Mouse (Mus musculus): ENCODE measurements around the gene Evi5l.
"Not testable (repeated sequence)": the region's sequence is repeated elsewhere in the genome, so short reads cannot be mapped to it uniquely, and the experiment has no call there.

The Evi5l gene

DNA sequence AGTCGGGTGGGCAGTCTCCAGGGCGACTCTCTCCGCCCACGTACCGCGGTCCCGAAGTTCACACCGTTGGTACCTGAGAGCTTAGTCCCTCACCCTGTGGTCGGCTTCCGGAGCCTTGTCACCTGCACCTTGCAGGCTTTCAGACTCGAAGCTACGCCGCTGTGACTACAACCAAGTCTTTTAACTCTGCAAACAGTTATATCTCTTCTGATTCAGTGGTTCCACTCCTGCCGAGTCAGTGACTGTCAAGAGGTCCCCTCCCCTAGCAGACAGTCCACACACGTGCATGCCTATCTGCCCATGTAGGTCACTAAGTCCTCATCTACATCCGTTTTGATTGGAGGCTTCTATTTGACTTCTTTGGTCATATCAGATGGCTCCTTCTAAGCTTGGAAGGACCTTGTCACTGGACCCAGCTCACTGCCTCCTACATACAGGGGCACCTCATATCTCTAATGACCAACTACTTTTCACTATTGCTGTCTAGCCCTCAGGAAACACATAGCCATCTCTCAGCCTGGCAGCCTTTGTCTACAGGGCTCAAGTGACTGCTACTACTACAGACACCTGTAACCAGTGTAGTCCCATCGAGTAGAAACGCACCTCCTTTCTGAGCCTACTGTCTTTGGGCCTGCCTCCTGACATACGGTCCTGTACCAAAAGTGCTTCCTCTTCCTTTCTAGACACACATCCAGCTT is 73.0 kb downstream of the Evi5l start:
- no peak for DNase-seq (ENCODE audit: low read depth, low spot score)

GRCm38 (mm10) chr8:4245061-4245460 is 78.7 kb downstream of the Evi5l start:
- no peak for DNase-seq (ENCODE audit: low read depth, low spot score)

DNA sequence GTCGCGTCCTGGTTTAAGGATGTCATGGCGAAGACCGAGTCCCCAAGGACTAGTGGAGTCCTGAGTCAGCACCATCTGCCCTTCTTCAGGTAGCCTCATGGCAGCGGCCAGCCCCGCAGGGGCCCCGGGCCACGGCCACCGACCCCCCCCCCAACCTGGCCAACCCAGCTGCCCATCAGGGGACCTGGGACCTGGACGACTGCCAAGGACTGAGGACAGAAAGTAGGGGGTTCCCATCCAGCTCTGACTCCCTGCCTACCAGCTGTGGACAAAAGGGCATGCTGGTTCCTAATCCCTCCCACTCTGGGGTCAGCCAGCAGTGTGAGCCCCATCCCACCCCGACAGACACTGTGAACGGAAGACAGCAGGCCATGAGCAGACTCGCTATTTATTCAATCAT is 79.4 kb downstream of the Evi5l start:
- DNase-seq (ENCODE audit: low read depth, low spot score) = no peak

DNA sequence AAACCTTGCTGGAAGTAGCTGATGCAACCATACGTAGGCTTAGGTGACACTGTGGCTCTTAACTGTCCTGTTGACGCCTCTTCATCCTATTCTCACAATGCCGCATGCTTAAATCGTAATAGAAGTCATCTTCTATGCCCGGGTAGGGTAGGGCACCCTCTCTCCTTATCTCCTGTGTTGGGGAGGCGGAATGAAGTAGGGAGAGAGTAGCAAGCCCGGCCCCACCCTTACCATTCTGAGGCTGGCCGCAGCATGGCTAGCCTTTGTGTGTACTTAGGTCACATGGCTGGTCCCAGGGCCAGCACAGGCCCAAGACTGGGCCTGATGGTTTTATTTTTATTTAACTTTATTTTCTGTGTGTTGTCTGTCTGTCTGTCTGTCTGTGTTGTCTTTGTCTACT is 80.9 kb downstream of the Evi5l start:
- no peak for DNase-seq (ENCODE audit: low read depth, low spot score)

DNA sequence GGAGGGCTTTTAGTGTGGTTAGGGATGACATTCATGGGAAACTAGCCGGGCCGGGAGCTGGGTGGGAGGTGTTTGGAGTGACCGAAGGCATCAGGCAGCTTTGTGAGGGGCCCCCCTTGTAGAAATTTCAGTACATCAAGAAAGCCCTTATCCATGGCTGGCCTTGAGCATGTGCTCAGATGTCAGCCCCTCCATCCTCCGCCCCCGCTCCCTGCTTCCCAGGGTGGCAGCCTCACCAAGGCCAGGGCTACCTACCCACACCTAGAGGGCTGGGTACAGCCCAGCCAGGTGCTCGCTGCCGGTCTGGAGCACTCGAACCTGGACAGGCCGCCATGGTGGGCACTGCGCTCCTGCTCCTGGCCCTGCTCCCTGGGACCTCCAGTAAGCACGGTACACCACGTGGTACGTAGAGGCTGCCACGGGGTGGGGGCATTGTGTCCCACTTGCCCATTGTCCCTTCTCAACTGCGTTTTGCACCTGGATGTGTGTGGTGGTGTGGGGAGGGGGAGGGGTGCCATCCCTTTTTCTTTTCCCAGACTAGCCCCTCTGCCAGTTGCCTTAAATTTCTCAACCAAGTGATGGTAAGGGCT is 81.7 kb downstream of the Evi5l start, which contains the start of gene Tgfbr3l:
Tgfbr3l (plus strand) TSS at position 264 of the 590 bp plus-strand sequence.
- DNase-seq (ENCODE audit: low read depth, low spot score) = no peak

DNA sequence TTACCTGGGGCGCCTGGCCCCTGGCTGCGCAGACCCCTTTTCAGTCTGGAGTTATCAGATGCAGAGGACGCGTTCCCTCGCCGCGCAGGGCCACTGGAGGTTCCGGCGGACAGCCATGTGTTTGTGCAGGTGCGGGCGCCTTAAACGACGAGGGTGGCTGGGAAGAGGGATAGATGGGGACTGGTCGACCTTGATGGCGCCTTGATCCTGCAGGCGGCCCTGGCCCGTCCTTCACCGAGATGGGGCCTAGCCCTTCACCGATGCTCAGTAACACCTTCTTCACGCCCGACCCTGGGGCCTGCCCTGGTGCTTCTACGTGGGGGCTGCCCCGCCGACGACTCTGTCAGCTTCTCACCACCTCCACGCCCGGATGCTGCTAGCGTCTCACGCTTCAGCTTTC is 82.8 kb downstream of the Evi5l start:
- DNase-seq (ENCODE audit: low read depth, low spot score) = no peak

DNA sequence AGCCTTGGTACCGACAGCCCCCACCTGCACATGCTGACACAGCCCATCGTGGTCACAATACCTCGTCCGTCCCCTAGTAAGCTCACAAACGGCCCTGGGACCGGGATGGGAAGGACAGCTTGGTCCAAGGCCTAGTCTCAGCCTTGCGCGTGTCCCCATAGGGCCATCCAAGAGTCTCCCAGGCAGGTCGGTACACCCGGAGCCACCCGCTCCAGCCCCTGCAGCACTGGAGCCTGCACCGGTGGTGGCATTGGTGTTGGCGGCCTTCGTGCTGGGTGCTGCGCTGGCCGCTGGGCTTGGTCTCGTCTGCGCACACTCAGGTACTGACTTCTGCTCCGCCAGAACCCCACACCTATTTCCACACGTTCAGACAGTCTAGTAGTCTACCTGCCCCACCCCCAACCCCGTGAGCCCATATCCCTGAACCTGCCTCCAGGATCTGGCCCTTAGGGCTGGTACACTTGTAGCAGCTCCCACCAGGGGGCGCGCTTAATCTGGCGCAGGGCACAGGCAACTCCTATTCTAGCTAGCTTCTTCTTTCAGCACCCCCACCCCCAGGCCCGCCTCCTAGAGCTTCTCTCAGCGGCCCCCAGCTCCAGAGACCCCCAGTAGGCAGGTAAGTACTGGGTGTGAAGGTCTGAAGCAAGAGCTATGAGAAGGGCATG is 84.1 kb downstream of the Evi5l start:
- DNase-seq (ENCODE audit: low read depth, low spot score) = peak; percentile 71

GRCm38 (mm10) chr8:4252116-4252760 is 85.9 kb downstream of the Evi5l start:
- DNase-seq (ENCODE audit: low read depth, low spot score) = no peak

GRCm38 (mm10) chr8:4252934-4253841 is 86.8 kb downstream of the Evi5l start, which contains the start of gene Snapc2:
TSS of gene Snapc2 (plus strand) at chr8:4253080.
- DNase-seq (ENCODE audit: low read depth, low spot score) = peak; percentile 88

DNA sequence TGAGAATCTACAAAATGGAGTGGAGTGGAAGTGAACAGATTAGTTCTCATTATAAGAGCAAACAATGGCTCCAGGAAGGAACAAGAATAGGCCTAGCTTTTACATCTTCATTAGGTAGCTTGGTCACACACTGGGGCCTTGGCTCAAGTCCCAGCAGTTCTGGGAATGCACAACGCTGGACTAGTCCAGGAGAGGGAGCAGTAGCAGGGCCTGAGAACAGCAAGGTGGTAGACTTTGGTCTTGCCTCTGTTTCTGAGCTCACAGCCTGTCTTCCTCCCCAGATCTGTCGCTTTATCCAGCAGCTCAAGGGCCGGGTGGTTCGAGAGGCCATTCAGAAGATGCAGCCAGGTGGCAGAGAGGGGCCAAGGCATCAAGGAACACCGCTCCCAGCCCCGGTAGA is 87.6 kb downstream of the Evi5l start:
- DNase-seq (ENCODE audit: low read depth, low spot score) = no peak

DNA sequence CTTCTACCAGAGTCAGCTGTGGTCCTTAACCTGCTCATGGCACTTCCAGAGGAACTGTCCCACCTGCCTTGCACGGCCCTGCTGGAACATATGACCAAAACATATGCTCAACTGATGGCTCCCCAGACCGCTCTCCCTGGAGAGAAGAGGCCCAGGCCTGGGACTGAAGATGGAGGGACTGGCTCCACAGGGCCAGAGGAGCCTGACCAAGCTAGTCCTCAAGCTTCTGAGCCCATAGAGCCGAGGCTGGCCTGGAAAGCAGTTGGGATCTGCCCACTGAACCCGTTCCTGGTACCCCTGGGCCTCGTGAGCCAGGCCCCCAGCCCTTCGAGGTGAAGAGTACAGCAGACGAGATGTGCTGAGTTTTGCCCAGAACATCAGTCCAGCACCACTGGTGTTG is 89.1 kb downstream of the Evi5l start:
- DNase-seq (ENCODE audit: low read depth, low spot score) = not testable (repeated sequence)

- no peak for DNase-seq (ENCODE audit: low read depth, low spot score)
Measured at GRCm38 (mm10) chr8:4256911-4257310, 90.5 kb downstream of the Evi5l start.

GRCm38 (mm10) chr8:4257350-4257749 is 91.0 kb downstream of the Evi5l start:
- DNase-seq (ENCODE audit: low read depth, low spot score) = no peak

DNA sequence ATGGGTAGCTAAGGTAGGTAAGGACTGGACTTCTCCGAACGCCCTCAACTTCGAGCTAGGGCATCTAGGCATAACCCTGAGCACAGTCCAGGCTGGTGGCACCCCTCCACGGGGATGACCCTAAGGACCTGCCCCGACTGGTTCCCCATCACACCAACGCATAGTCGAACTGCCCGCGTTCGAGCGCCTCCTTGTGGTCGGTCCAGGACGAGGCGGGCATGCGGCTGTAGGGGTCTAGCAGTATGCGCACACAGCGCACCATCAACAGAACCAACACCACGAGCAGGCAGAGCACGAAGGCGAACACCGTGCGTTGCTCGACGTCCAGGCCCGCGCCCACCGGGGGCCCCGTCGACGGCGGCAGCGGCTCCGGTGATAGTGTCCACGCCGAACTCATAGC is 91.9 kb downstream of the Evi5l start:
- no peak for DNase-seq (ENCODE audit: low read depth, low spot score)

GRCm38 (mm10) chr8:4258678-4259077 is 92.3 kb downstream of the Evi5l start:
- no peak for DNase-seq (ENCODE audit: low read depth, low spot score)

- peak; percentile 73 for DNase-seq (ENCODE audit: low read depth, low spot score)
Measured at GRCm38 (mm10) chr8:4259125-4259804, 92.9 kb downstream of the Evi5l start, which contains the start of gene Ctxn1. TSS of gene Ctxn1 (minus strand) at chr8:4259274.

DNA sequence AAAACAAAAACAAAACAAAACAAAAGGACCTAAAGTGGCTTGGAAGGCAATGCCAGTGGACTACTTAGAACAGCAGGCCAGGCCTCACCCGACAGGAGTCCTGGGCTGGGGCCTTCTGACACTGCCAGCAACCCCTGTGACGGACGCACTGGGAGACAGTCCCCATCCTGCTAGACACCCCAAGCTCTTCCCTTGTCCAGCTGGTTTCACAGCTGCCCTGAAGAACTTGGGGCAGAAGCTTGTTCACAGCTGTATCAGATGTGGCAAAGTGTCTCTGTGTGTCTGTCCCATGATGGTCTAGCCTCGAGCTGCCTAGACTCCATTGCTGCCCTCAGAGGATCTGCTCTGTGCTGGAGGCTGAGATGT is 93.4 kb downstream of the Evi5l start:
- no peak for DNase-seq (ENCODE audit: low read depth, low spot score)
